Mouse (Mus musculus) cerebellum, adult 2 months (tissue): ENCODE data around the gene Igfn1. TPM values are rescaled to one million over a fixed set of nuclear protein-coding genes. Genes with fewer than 3 reads are reported as not detected.
A peak's percentile ranks its signal among the peaks of the same experiment; 100 is the strongest.

ENCODE experiments used
- DNase-seq, 2 experiments: peaks; one replicate each; pipeline ENCODE4 v3.0.0; 2021
- H3K27ac ChIP-seq: fragments of 200-500 bp; 2 replicates; pipeline ENCODE4 v1.5.1; 2012; ENCODE audit warnings: low read length, control low read depth, inconsistent platforms; ENCODE audit not compliant: insufficient read depth
- H3K27me3 ChIP-seq: fragments of 200-500 bp; 2 replicates; pipeline ENCODE4 v1.6.1; 2012; ENCODE audit warnings: inconsistent platforms, mild to moderate bottlenecking, low read length, moderate library complexity; ENCODE audit not compliant: control insufficient read depth, insufficient read depth
- H3K4me1 ChIP-seq: fragments of 200-500 bp; 2 replicates; pipeline ENCODE4 v1.6.1; 2011; ENCODE audit warnings: low read length; ENCODE audit not compliant: control insufficient read depth, insufficient read depth
- H3K4me3 ChIP-seq: fragments of 200-500 bp; replicated peaks from 2 replicates; pipeline ENCODE3; 2011; ENCODE audit warnings: mild to moderate bottlenecking, low read depth, low read length, control low read depth; ENCODE audit not compliant: insufficient read depth
- CTCF ChIP-seq: fragments of 200-500 bp; IDR thresholded peaks from 2 replicates; pipeline ENCODE4 v1.5.1; 2011; ENCODE audit warnings: low read depth, mild to moderate bottlenecking, control low read depth, low read length, moderate library complexity, borderline replicate concordance; ENCODE audit not compliant: insufficient read depth
- POLR2A ChIP-seq: fragments of 200-500 bp; IDR thresholded peaks from 2 replicates; pipeline ENCODE4 v1.6.1; 2011; ENCODE audit warnings: low read length, control low read depth, borderline replicate concordance; ENCODE audit not compliant: insufficient read depth
- WGBS: fragments of 180-500 bp; shearing (Covaris S2); methylation state at CpG from one replicate; pipeline ENCODE4 v1.1.7; 2018; 5-methylcytosine and 5-hydroxymethylcytosine counted together
- polyA plus RNA-seq: library from polyadenylated mRNA; depleted of rRNA; stranded (reverse); fragments of >200 nt; gene quantifications from 2 replicates; pipeline ENCODE4 v1.2.3, GENCODE M21; 2012

Gene Igfn1
- polyA plus RNA-seq, 1 experiment, result 0.33 TPM

DNA sequence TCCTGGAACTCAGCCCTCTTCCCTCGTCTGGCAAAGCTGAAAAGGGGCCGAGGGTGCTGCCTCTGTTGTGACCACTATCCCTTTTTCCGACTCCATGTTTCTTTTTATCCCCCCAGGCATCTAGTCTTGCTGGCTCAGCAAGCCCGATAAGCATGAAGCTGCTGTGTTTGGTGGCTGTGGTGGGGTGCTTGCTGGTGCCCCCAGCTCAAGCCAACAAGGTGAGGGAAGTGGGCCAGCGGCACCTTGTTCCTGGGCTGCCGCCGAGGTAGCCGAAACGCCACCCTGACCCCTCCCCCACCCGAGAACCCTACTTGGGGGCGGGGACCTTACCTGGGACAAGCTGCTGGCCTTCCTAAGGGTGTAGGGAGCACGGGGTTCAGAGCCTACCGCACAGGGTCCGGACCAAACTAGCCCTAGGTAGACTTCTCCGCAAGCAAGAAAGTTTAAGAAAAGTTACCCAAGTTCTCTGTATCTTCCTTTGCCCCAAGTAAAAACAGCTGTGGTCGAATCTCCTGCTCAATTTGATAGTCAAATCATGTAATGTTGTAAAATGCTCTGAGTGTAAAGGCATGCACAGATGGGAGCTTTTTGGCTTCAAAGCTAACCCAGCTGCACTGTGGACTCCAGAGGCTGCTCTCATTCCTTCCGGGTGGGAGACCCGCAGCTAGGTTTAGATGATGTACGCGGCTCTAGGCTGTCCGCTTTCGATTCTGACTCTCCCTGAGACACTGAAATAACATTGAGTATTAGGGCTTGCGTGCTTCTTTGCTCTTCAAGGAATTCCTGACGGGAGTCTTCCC, 12.4 kb upstream of the Igfn1 start:
- DNase-seq, result peak; percentile 51 to 57
- peak overlapping the region; percentile 77 for H3K4me3 ChIP-seq
- TF ChIP-seq POLR2A (no peak), CTCF (no peak)
- WGBS, result 2% methylated on average over 24 of the region's 24 CpGs
- H3K27ac ChIP-seq, result peak overlapping the region; percentile 13; the same call in 1 of the 2 replicates
- H3K27me3 ChIP-seq, result no peaks in the 10 kb centered on the region
- H3K4me1 ChIP-seq, result peaks cover 4% of the 10 kb centered on the region

DNA sequence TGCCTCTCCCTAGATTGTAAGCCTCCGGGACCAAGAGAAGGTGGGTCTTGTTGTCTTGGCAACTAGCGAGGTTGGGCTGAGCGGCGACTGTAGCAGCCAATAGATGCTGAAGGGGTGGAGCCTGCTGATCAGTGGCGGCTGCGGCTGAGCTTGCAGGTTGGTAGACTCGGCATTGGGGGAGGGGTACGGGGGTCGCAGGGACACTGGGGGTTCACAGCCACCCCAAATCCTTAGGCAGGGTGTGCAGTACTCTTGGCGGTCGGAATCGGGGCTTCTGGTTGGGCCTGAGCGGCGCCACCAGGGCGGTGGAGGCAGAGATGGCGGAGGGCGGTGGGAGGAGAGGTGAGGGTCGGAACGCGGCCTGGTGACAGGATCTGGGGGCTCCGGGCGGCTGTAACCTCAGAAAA, 11.8 kb upstream of the Igfn1 start:
- TF ChIP-seq CTCF (no peak), POLR2A (peak; percentile 82)
- DNase-seq, result peak; percentile 92 to 95
- under 1% methylated on average over 22 of the region's 22 CpGs for WGBS
- no peaks in the 10 kb centered on the region for H3K27me3 ChIP-seq
- peak overlapping the region; percentile 77 for H3K4me3 ChIP-seq
- peaks cover 4% of the 10 kb centered on the region for H3K4me1 ChIP-seq
- H3K27ac ChIP-seq, result peak overlapping the region; percentile 13

DNA sequence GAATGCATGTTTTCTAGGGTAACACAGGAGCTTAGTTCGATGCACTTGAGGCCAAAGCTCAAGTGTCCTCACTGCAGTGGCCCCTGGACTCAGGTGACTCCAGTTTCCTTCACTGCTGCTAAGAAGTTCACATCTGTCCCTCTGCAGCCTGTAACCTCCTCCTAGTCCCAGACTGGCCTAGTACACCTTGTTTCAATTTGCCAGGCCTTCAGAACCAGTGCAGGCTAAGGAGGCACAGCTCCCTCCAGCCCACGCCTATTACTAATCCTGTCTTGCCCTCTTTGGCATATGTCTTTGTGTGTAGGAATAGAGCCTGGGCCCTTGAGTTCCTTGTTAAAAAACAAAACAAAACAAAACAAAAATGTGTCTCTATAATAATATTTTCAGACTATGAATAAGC, 11.2 kb upstream of the Igfn1 start:
- Histone ChIP-seq H3K4me1 (peaks cover 4% of the 10 kb centered on the region), H3K4me3 (no peak overlapping the region), H3K27me3 (no peaks in the 10 kb centered on the region), H3K27ac (peak overlapping the region; percentile 37; the same call in 1 of the 2 replicates)
- peak; percentile 24 to 33 for DNase-seq
- no peak for TF ChIP-seq CTCF
- TF ChIP-seq POLR2A, result no peak
- 79% methylated on average over 2 of the region's 2 CpGs for WGBS

DNA sequence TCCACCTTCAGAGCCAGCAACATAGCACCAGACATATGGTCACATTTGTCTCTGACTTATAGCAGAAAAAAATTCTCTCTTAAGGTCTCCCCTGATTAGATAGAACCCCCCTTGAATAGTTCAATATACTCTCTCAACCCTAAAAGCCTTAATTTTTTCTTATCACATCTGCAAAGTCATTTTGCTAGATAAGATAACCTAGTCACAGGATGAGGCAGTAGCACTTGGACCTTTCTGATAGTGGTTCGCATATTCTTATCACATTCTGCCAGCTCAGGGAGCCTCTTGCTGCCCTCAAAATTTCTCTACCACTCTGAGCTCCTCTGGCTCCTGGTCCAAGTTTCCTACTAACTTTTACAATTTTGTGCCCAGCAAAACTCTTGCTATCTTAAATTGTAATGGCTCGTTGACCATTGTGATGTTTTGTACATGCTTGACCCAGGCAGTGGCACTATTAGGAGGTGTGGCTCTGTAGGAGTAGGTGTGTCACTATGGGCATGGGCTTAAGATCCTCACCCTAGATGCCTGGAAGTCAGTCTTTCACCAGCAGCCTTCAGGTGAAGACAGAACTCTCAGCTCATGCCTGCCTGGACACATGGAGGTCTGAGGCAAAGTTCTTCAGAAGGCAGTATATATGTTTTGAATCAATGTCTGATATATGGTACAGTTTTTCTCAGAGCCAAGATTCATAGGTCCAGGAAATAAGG, 8.8 kb upstream of the Igfn1 start:
- no peak overlapping the region for H3K4me3 ChIP-seq
- DNase-seq, result no peak
- whole genome bisulfite sequencing, result 87% methylated on average over 2 of the region's 2 CpGs
- TF ChIP-seq POLR2A (no peak), CTCF (no peak)
- no peaks in the 10 kb centered on the region for H3K27me3 ChIP-seq
- peaks cover 4% of the 10 kb centered on the region; the same call in 1 of the 2 replicates for H3K4me1 ChIP-seq
- H3K27ac ChIP-seq, result no peak overlapping the region

DNA sequence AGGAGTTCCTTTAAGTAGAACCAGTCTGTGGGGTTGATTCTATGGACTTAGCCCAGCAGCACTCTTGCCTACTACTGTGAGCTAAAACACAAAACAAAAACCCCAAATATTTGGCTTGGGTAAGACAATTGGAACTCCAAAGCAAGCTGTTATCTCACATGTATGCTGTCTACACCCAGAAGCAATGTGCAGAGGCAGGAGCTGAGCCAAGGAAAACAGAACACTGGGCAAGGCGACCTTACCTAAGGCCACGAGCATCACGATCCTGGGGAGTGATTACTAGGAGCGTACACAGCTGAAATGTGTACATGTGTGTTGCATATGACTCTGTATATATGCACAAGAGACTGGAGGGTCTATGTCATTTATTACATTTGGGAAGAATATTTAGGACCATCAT, 7.4 kb upstream of the Igfn1 start:
- no peak for DNase-seq
- peaks cover 4% of the 10 kb centered on the region; the same call in 1 of the 2 replicates for H3K4me1 ChIP-seq
- WGBS, result 82% methylated on average over 4 of the region's 4 CpGs
- H3K27ac ChIP-seq, result no peak overlapping the region
- no peaks in the 10 kb centered on the region for H3K27me3 ChIP-seq
- TF ChIP-seq CTCF, result no peak
- no peak for TF ChIP-seq POLR2A
- H3K4me3 ChIP-seq, result no peak overlapping the region

DNA sequence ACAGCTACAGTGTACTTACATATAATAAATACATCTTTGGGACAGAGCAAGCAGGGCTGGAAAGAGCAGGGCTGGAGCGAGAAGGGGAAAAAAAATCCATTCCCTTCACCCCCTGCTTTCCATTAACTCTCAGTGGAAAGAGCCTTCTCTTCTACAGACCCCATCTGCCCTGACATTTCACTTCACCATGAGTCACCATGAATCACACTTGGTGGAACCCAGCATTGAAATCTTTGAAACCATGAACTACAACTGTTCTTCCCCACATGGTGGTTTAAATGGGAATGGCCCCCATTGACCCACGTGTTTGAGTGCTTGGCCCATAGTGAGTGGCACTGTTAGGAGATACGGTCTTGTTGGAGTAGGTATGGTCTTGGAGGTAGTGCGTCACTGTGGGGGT, 4.1 kb upstream of the Igfn1 start:
- H3K4me1 ChIP-seq, result peaks cover 3% of the 10 kb centered on the region; the same call in 1 of the 2 replicates
- no peak for TF ChIP-seq CTCF
- no peak for TF ChIP-seq POLR2A
- no peak overlapping the region for H3K4me3 ChIP-seq
- DNase-seq, result no peak
- no peaks in the 10 kb centered on the region for H3K27me3 ChIP-seq
- no peak overlapping the region for H3K27ac ChIP-seq
- WGBS, result 90% methylated on average over 4 of the region's 4 CpGs

DNA sequence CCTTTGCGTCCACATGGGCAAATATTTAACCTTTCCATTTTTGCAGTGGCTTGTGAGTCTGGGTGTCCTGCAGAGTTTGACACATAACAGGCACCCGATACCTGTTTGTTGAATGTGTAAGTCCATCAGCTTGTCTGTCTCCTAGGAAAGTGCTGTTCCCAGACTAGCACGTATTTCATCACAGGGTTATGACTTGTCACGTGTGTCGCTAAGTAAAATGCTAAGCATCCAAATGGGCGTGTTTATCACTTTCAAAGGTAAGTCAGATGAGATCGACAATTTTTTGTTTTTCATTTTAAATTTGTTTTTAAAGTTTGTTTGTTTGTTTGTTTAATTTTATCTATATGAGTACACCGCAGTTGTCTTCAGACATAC, 2.0 kb upstream of the Igfn1 start:
- Histone ChIP-seq H3K4me3 (no peak overlapping the region), H3K27ac (no peak overlapping the region), H3K4me1 (peaks cover 3% of the 10 kb centered on the region; the same call in 1 of the 2 replicates), H3K27me3 (no peaks in the 10 kb centered on the region)
- 23% methylated on average over 8 of the region's 8 CpGs for WGBS
- DNase-seq, result no peak
- TF ChIP-seq CTCF (no peak), POLR2A (no peak)
